Mouse (Mus musculus) megakaryocyte, adult 5-6 weeks (primary cell): ENCODE results near the gene Reep1. TPM values are rescaled to one million over a fixed set of nuclear protein-coding genes. Genes with fewer than 3 reads are reported as not detected.

ENCODE experiments used
- ATAC-seq: 2 replicates; pipeline ENCODE4 v1.8.0; 2016; ENCODE audit warnings: mild to moderate bottlenecking, inconsistent platforms; ENCODE audit not compliant: poor library complexity, severe bottlenecking
- total RNA-seq, 2 experiments: library from RNA; stranded (forward) in 1 of 2; stranded (reverse) in 1 of 2; fragments of 153-499, 151-499 nt in 1 of 2; fragments of 221-1000, 200-1000 nt in 1 of 2; gene quantifications; 2 replicates each; pipeline versions ENCODE4 v1.2.3 to v1.2.4; 2015 to 2017

The Reep1 gene
- total RNA-seq (2015) (0.05 TPM in 1 of 2 replicates, not detected in the other), total RNA-seq (2017) (0.15 TPM in 1 of 2 replicates, not detected in the other)

- no peak for ATAC-seq
Observed at GRCm38 (mm10) chr6:71707511-71708501, at the start of gene Reep1. TSS of gene Reep1 (plus strand) at chr6:71707561.

DNA sequence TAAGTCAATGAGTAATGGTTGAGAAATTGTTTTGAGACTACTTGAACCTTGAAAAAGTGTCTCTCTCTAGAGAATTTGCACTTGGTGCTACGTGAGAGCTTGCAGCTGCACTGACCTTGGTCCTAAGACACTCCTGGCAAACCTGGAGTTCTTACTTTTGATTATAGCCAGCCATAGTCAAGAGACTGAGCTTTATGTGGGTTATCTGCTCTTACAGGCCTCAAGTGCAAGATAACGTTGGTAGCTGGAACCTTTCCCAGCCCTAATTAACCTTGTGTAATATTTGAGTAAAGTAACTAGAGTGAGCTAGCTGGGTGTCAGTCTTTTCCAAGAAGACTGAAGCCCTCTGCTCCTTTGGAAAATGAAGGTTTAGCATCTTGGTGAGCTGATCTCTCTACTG, 49.1 kb upstream of the Reep1 start:
- no peak for ATAC-seq

GRCm38 (mm10) chr6:71664511-71664910, 42.9 kb upstream of the Reep1 start:
- ATAC-seq: no peak

DNA sequence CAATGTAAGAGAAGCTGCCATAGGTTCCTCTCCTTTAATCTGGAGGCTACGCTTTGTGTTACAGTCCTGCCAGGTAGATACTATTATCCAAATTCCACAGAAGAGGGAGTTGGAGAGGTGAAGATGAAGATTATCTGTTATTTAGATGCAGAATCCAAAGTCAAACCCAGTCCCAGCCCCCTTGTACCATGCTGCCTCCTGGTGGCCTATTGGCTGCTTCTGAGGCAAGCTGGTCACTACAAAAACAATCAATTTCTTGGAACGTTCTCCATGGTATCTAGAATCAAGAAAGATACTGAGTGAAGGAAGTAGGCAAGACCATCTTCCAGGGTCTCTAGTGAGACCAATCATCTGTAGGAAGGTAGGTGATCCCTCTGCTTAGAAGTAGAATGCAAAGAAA, 34.2 kb upstream of the Reep1 start:
- no peak for ATAC-seq

GRCm38 (mm10) chr6:71678891-71679290, 28.5 kb upstream of the Reep1 start:
- ATAC-seq: no peak

- no peak for ATAC-seq
Observed at GRCm38 (mm10) chr6:71695150-71695549, 12.2 kb upstream of the Reep1 start.

- ATAC-seq: no peak
Observed at GRCm38 (mm10) chr6:71695599-71695998, 11.8 kb upstream of the Reep1 start.

DNA sequence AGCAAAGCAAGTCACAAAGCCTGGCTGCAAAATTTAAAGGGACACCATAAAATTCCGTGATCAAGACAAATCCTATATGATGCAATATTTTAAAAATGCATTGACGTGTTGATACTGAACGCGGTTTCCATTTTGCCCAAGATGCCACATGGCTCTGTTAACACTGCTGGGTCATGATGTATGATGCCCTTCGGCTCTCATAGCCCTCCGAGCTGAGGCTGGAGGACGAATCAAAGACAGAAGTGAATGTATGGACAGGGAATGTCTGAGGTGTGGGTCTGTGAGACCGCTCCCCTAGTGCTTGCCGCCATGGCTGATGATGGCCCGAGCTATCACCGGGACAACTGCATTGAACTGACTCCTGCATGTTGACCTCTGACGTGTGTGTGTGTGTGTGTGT, 490 bp upstream of the Reep1 start:
- no peak for ATAC-seq

GRCm38 (mm10) chr6:71708528-71708927, 1.2 kb downstream of the Reep1 start:
- ATAC-seq: no peak

GRCm38 (mm10) chr6:71710323-71710722, 3.0 kb downstream of the Reep1 start:
- no peak for ATAC-seq

GRCm38 (mm10) chr6:71711201-71711600, 3.8 kb downstream of the Reep1 start:
- no peak for ATAC-seq

DNA sequence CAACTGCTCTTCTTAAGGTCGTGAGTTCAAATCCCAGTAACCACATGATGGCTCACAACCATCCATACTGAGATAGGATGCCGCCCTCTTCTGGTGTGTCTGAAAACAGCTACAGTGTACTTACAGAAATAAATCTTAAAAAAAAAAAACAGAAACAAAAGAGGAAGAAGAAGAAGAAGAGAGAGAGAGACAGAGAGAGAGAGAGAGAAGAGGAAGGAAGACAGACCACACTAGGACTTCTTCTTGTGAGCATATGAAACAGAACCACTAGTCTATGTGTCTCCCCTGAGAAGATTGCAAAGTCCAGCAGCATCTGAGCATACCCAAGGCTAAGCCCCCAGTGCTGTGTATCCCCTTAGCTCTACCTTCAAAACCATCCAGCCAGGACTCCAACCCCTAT, 6.2 kb downstream of the Reep1 start:
- no peak for ATAC-seq

DNA sequence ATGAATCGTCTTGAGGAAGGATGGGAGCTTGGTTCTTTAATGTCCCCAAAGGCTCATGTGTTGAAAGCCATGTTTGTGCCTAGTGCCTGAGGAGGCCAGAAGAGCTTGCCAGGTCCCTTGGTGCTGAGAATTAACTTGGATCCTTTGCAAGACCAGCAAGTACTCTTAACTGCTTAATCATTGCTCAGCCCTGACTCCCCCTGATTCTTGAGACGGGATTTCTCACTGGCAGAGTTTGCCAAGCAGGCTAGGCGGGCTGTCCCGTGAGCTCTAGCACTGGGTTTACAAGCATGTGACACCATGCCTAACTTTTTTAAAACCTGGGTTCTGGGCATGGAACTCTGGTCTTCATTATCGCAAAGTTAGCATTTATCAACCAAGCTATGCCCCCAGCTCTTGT, 7.6 kb downstream of the Reep1 start:
- ATAC-seq: no peak

GRCm38 (mm10) chr6:71716434-71716833, 9.1 kb downstream of the Reep1 start:
- ATAC-seq: no peak

DNA sequence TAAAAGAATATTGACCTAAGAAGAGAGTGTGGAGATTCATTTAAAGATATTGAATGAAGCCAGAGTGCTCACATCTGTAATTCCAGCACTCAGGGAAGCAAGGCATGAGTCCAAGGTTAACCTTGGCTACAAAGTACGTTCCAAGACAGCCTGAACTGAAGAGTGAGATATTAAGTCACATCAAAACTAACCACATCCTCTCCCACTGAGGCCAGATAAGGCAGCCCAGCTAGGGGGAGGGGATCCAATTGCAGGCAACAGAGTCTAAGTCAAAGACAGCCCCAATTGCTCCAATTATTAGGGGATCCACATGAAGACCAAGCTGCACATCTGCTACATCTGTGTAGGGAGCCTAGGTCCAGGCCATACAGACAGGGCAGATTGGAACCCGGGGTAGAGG, 11.0 kb downstream of the Reep1 start:
- ATAC-seq: no peak

DNA sequence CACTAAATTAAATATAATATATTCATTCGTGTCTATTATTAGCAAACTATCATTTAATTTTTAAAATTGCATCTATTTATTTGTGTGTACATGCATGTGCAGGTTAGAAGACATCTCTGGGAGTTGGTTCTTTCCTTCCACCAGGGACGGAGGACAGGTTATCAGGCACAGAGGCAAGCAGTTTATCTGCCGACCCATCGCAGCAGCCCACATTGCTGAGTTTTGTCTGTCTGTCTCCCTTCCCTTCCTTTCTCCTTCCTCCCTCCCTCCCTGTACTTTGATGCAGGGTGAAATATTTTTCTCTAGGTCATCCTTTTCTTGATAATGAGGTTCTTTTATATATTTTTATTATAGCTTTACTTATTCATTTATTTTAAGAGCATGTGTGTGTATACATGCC, 11.9 kb downstream of the Reep1 start:
- ATAC-seq: no peak

- no peak for ATAC-seq
Observed at GRCm38 (mm10) chr6:71722988-71723387, 15.6 kb downstream of the Reep1 start.

DNA sequence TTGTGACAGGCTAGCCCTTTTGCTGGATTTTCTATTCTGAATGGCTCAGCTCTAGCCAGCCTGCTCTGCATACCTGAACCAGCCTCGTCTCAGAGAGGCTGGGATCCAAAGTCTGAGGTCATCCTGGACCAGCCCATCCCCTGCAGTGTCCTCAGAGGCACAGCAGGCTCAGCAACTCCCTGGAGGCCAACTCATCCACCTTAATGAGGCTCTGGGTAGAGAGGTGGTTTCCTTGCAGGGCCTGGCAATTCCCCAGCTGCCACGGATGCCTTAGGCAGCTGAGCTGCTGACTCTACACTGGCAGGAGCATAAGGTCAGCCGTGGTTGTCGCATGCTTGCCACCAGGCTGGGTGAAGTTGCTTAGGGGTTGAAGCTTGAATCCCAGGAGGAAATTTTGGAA, 16.2 kb downstream of the Reep1 start:
- no peak for ATAC-seq

DNA sequence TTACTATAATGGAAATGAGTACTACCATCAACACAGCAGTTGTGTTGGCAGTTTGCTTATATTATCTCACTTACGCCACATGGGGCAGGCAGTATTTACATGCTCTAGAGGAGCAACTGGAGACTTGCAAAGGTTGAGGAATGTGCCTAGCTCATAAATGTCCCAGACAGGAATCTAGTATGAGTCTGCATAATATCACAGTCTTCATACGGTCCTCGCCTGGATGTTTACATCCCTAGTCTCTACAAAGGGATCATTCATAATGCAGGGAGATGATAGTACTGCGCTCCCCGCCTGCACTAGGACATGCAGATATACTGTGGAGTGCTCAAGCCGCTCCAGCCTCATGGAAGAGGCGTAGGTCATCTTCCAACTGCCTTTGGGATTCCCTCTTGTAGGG, 19.3 kb downstream of the Reep1 start:
- ATAC-seq: no peak

GRCm38 (mm10) chr6:71728306-71728705, 20.9 kb downstream of the Reep1 start:
- no peak for ATAC-seq

DNA sequence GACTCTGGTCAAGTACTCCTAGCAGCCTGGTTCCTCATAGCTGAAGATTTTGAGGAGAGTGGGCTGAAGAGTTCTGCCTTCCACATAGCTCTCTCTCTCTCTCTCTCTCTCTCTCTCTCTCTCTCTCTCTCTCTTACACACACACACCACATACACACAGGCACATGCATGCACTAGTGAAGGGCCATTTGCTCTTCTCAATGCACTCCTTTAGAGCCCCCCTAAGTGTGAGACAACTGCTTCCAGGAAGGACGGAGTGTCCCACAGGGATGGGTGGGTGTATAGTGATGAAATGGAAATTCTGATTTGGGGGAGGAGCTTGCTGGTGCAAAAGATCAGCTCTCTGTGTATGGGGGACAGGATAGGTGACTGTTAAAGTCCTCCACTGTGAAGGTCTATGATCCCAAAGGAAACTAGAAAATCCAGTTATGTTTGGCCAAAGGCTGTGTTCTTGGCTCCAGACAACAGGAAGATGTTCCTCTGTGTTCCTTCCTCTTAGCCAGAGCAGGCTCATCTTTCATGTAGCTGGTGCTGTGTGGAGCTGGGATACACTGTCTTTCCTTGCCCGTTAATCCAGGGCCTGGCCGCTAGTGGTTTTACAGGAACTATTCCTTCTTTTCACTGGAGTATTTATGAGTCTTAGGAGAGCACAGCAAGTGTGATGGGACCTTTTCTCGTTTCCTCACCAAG, 27.7 kb downstream of the Reep1 start:
- ATAC-seq: no peak

GRCm38 (mm10) chr6:71735600-71736010, 28.2 kb downstream of the Reep1 start:
- no peak for ATAC-seq
